Mouse (Mus musculus) MEL (cell line): ENCODE data around the gene 1110059E24Rik. TPM values are rescaled to one million over a fixed set of nuclear protein-coding genes. Genes with fewer than 3 reads are reported as not detected.

Source experiments
- DNase-seq: peaks from one replicate; pipeline ENCODE4 v3.0.0; 2011; ENCODE audit warnings: low read depth, low spot score
- H3K27ac ChIP-seq: 2 replicates; pipeline ENCODE4 v1.5.1; 2012; ENCODE audit warnings: low read depth, mild to moderate bottlenecking, control low read depth, low read length, moderate library complexity; ENCODE audit not compliant: control insufficient read depth
- H3K27me3 ChIP-seq, 2 experiments: fragments of 150-350 bp in 1 of 2; sonication (generic) in 1 of 2; 2 replicates each; pipeline ENCODE4 v1.6.1; 2012; ENCODE audit warnings: low read length in 2 of 2, mild to moderate bottlenecking in 2 of 2, improper control_type of control experiment in 1 of 2, moderate library complexity in 1 of 2; ENCODE audit not compliant: insufficient read depth in 2 of 2, control insufficient read depth in 1 of 2
- H3K36me3 ChIP-seq, 2 experiments: 2 replicates each; pipeline ENCODE4 v1.6.1; 2012 to 2014; ENCODE audit warnings: low read length in 2 of 2, improper control_type of control experiment in 1 of 2, inconsistent platforms in 1 of 2, mild to moderate bottlenecking in 1 of 2; ENCODE audit not compliant: insufficient read depth in 2 of 2, control insufficient read depth in 1 of 2
- H3K4me1 ChIP-seq, 2 experiments: fragments of 150-350 bp in 1 of 2; sonication (generic) in 1 of 2; 2 replicates each; pipeline ENCODE4 v1.6.1; 2012; ENCODE audit warnings: low read length in 2 of 2, improper control_type of control experiment in 1 of 2, mild to moderate bottlenecking in 1 of 2; ENCODE audit not compliant: insufficient read depth in 2 of 2, control insufficient read depth in 1 of 2
- H3K4me3 ChIP-seq, 2 experiments: fragments of 150-350 bp in 1 of 2; sonication (generic) in 1 of 2; 2 replicates each; pipeline ENCODE4 v1.5.1; 2012; ENCODE audit warnings: low read depth in 2 of 2, low read length in 2 of 2, mild to moderate bottlenecking in 2 of 2, moderate library complexity in 2 of 2, control low read depth in 1 of 2, improper control_type of control experiment in 1 of 2; ENCODE audit not compliant: control insufficient read depth in 1 of 2, insufficient read depth in 1 of 2
- H3K79me2 ChIP-seq: 2 replicates; pipeline ENCODE4 v1.6.1; 2012; ENCODE audit warnings: mild to moderate bottlenecking, low read length, moderate library complexity; ENCODE audit not compliant: control insufficient read depth, poor library complexity, insufficient read depth
- H3K9ac ChIP-seq: 2 replicates; pipeline ENCODE4 v1.6.1; 2012; ENCODE audit warnings: low read depth, mild to moderate bottlenecking, control low read depth, low read length, moderate library complexity; ENCODE audit not compliant: control insufficient read depth, poor library complexity, severe bottlenecking
- H3K9me3 ChIP-seq: fragments of 150-350 bp; sonication (generic); replicated peaks from 2 replicates; pipeline ENCODE4 v1.6.1; 2012; ENCODE audit warnings: mild to moderate bottlenecking, low read length, improper control_type of control experiment, moderate library complexity; ENCODE audit not compliant: insufficient read depth
- CTCF ChIP-seq, 3 experiments: IDR thresholded peaks in 2 of 3; conservative IDR thresholded peaks in 1 of 3; 2 replicates each; pipeline ENCODE4 v1.5.1; 2011 to 2012; ENCODE audit warnings: low read length in 3 of 3, low read depth in 2 of 3, mild to moderate bottlenecking in 2 of 3, improper control_type of control experiment in 1 of 3, inconsistent platforms in 1 of 3, mixed read lengths in 1 of 3, moderate library complexity in 1 of 3; ENCODE audit not compliant: control insufficient read depth in 1 of 3, insufficient read depth in 1 of 3, poor library complexity in 1 of 3, severe bottlenecking in 1 of 3
- EP300 ChIP-seq, 2 experiments: IDR thresholded peaks; 2 replicates each; pipeline ENCODE4 v1.6.1; 2011; ENCODE audit warnings: improper control_type of control experiment in 2 of 2, low read length in 2 of 2, low read depth in 1 of 2, mild to moderate bottlenecking in 1 of 2
- ETS1 ChIP-seq: IDR thresholded peaks from 2 replicates; pipeline ENCODE4 v1.6.1; 2012; ENCODE audit warnings: low read depth, mild to moderate bottlenecking, inconsistent platforms, low read length, improper control_type of control experiment, moderate library complexity
- GATA1 ChIP-seq: IDR thresholded peaks from 2 replicates; pipeline ENCODE4 v1.6.1; 2011; ENCODE audit warnings: low read depth, low read length, improper control_type of control experiment
- HCFC1 ChIP-seq: IDR thresholded peaks from 2 replicates; pipeline ENCODE4 v1.6.1; 2012; ENCODE audit warnings: low read depth, mild to moderate bottlenecking, inconsistent platforms, low read length, improper control_type of control experiment, moderate library complexity
- JUND ChIP-seq: IDR thresholded peaks from 2 replicates; pipeline ENCODE4 v1.6.1; 2011; ENCODE audit warnings: low read depth, mild to moderate bottlenecking, improper control_type of control experiment, low read length
- MAFK ChIP-seq: IDR thresholded peaks from 2 replicates; pipeline ENCODE4 v1.6.1; 2011; ENCODE audit warnings: low read depth, mild to moderate bottlenecking, low read length, improper control_type of control experiment, borderline replicate concordance
- MAX ChIP-seq: IDR thresholded peaks from 2 replicates; pipeline ENCODE4 v1.6.1; 2011; ENCODE audit warnings: low read length, improper control_type of control experiment
- MAZ ChIP-seq: IDR thresholded peaks from 2 replicates; pipeline ENCODE4 v1.6.1; 2012; ENCODE audit warnings: low read depth, mild to moderate bottlenecking, inconsistent platforms, low read length, improper control_type of control experiment
- NRF1 ChIP-seq: IDR thresholded peaks from 2 replicates; pipeline ENCODE4 v1.6.1; 2014; ENCODE audit warnings: low read depth, mild to moderate bottlenecking, inconsistent platforms, low read length, improper control_type of control experiment, moderate library complexity; ENCODE audit not compliant: poor library complexity, insufficient read depth, severe bottlenecking
- POLR2A ChIP-seq, 2 experiments: IDR thresholded peaks; 2 replicates each; pipeline ENCODE4 v1.6.1; 2011 to 2012; ENCODE audit warnings: low read length in 2 of 2, mild to moderate bottlenecking in 2 of 2, control low read depth in 1 of 2, improper control_type of control experiment in 1 of 2, low read depth in 1 of 2, moderate library complexity in 1 of 2; ENCODE audit not compliant: control insufficient read depth in 1 of 2, insufficient read depth in 1 of 2, poor library complexity in 1 of 2
- POLR2AphosphoS2 ChIP-seq: IDR thresholded peaks from 2 replicates; pipeline ENCODE4 v1.6.1; 2011; ENCODE audit warnings: low read length, improper control_type of control experiment
- RAD21 ChIP-seq: IDR thresholded peaks from 2 replicates; pipeline ENCODE4 v1.6.1; 2011; ENCODE audit warnings: mild to moderate bottlenecking, low read depth, low read length, improper control_type of control experiment
- SIN3A ChIP-seq: IDR thresholded peaks from 2 replicates; pipeline ENCODE4 v1.6.1; 2012; ENCODE audit warnings: low read length, improper control_type of control experiment, inconsistent platforms
- SMC3 ChIP-seq: IDR thresholded peaks from 2 replicates; pipeline ENCODE4 v1.6.1; 2011; ENCODE audit warnings: low read depth, low read length, improper control_type of control experiment
- ZC3H11A ChIP-seq: IDR thresholded peaks from 2 replicates; pipeline ENCODE4 v1.6.1; 2012; ENCODE audit warnings: low read depth, mild to moderate bottlenecking, inconsistent platforms, low read length, improper control_type of control experiment
- ZMIZ1 ChIP-seq: IDR thresholded peaks from 2 replicates; pipeline ENCODE4 v1.6.1; 2012; ENCODE audit warnings: low read depth, mild to moderate bottlenecking, inconsistent platforms, low read length, improper control_type of control experiment, moderate library complexity
- ZNF384 ChIP-seq: IDR thresholded peaks from 2 replicates; pipeline ENCODE4 v1.6.1; 2012; ENCODE audit warnings: low read depth, mild to moderate bottlenecking, inconsistent platforms, low read length, improper control_type of control experiment
- polyA plus RNA-seq, 2 experiments: library from polyadenylated mRNA; stranded (reverse) in 1 of 2; unstranded in 1 of 2; fragments of >175 nt in 1 of 2; fragments of >200 nt in 1 of 2; gene quantifications; 2 replicates each; pipeline versions ENCODE4 v1.2.1 to v1.2.4; 2012; ENCODE audit warnings: low replicate concordance in 2 of 2, low read depth in 1 of 2; ENCODE audit not compliant: insufficient read length in 2 of 2, insufficient read depth in 1 of 2, missing spikeins in 1 of 2
- total RNA-seq: library from RNA; depleted of rRNA; stranded (reverse); fragments of 300-350 nt; gene quantifications from 2 replicates; pipeline ENCODE4 v1.2.3, GENCODE M21; 2012

Gene 1110059E24Rik
- total and polyA plus RNA-seq, 3 experiments = 17.2 to 20.0 TPM; not detected in 1

- Histone ChIP-seq H3K27ac (peak within 1 kb of the TSS; percentile 84), H3K9ac (peak within 1 kb of the TSS; percentile 92)
- TF ChIP-seq MAFK (no peak), RAD21 (no peak), CTCF (IDR thresholded peaks at IDR 0.05 in 2 of 3, conservative IDR thresholded peaks at IDR 0.05 in 1 of 3; ENCODE audit: control insufficient read depth in 1 of 3, insufficient read depth in 1 of 3, low read depth in 2 of 3, low read length in 3 of 3, poor library complexity in 1 of 3, severe bottlenecking in 1 of 3) (peak in 1 of 3 experiments; percentile 40; a peak in 2 of 6 replicates), SMC3 (no peak), POLR2A (IDR thresholded peaks at IDR 0.05; ENCODE audit: control insufficient read depth in 1 of 2, insufficient read depth in 1 of 2, low read depth in 1 of 2, low read length in 2 of 2, poor library complexity in 1 of 2) (peak in 1 of 2 experiments; percentile 35; a peak in 1 of 4 replicates), SIN3A (peak; percentile 34; the same call in 1 of the 2 replicates), ZNF384 (no peak), ZC3H11A (no peak)
Observed at GRCm38 (mm10) chr19:21653172-21653981, 601 bp upstream of the 1110059E24Rik start, which contains the start of gene Abhd17b. Abhd17b (plus strand) TSS chr19:21653185.

GRCm38 (mm10) chr19:21651664-21652063, 1.1 kb downstream of the 1110059E24Rik start:
- Histone ChIP-seq H3K27ac (peak overlapping the region; percentile 84), H3K4me1 (peaks cover 5 to 20% of the 10 kb centered on the region in 2 experiments; a peak in 3 of 4 replicates), H3K9ac (peak overlapping the region; percentile 60)

More at GRCm38 (mm10) chr19:21653172-21653981, 601 bp upstream of the 1110059E24Rik start, which contains the start of gene Abhd17b:
- Histone ChIP-seq H3K4me1 (peaks cover 3 to 6% of the 10 kb centered on the region in 2 experiments; a peak in 3 of 4 replicates), H3K36me3 (peaks cover 0 to 25% of the 10 kb centered on the region in 2 experiments; a peak in 2 of 4 replicates), H3K27me3 (no peaks in the 10 kb centered on the region), H3K4me3 (peak within 1 kb of the TSS; percentile 92 to 98), H3K79me2 (peaks cover 53% of the 10 kb centered on the region), H3K9me3 (no peaks in the 10 kb centered on the region)
- peak; percentile 54 for DNase-seq

GRCm38 (mm10) chr19:21646142-21646541, 6.6 kb downstream of the 1110059E24Rik start:
- H3K36me3 ChIP-seq = peaks cover 0 to 15% of the 10 kb centered on the region in 2 experiments; a peak in 2 of 4 replicates

More at GRCm38 (mm10) chr19:21651664-21652063, 1.1 kb downstream of the 1110059E24Rik start:
- Histone ChIP-seq H3K36me3 (peaks cover 0 to 35% of the 10 kb centered on the region in 2 experiments; a peak in 2 of 4 replicates), H3K9me3 (no peaks in the 10 kb centered on the region), H3K27me3 (no peaks in the 10 kb centered on the region), H3K79me2 (peaks cover 43% of the 10 kb centered on the region), H3K4me3 (peak overlapping the region; percentile 68 to 89)
- DNase-seq = no peak
- TF ChIP-seq GATA1 (peak; percentile 40; the same call in 1 of the 2 replicates), ZMIZ1 (no peak)

More at GRCm38 (mm10) chr19:21646142-21646541, 6.6 kb downstream of the 1110059E24Rik start:
- H3K9ac ChIP-seq = no peak overlapping the region
- H3K27ac ChIP-seq = peak overlapping the region; percentile 45
- no peaks in the 10 kb centered on the region for H3K9me3 ChIP-seq
- no peak overlapping the region for H3K4me3 ChIP-seq
- peak; percentile 67 for DNase-seq
- H3K27me3 ChIP-seq = no peaks in the 10 kb centered on the region
- peaks cover 2 to 26% of the 10 kb centered on the region in 2 experiments; a peak in 3 of 4 replicates for H3K4me1 ChIP-seq
- H3K79me2 ChIP-seq = peaks cover 14% of the 10 kb centered on the region
- TF ChIP-seq NRF1 (no peak), MAZ (no peak), ETS1 (no peak), MAX (no peak), JUND (no peak), EP300 (IDR thresholded peaks at IDR 0.05; ENCODE audit: low read depth in 1 of 2, low read length in 2 of 2) (no peak), HCFC1 (0 out of 2 replicates have a peak, but pooled peaks have one; percentile 20), GATA1 (no peak), POLR2AphosphoS2 (no peak)
